Mouse (Mus musculus): Measurements from ENCODE around the gene Cabin1. TPM values are rescaled to one million over a fixed set of nuclear protein-coding genes. Genes with fewer than 3 reads are reported as not detected.

The Cabin1 gene
- polyA plus RNA-seq, 1 experiment from 2014 or later = 14.3 TPM

- Histone ChIP-seq H3K9ac (no peak overlapping the region), H3K27ac (replicated peaks) (no peak overlapping the region), H3K4me1 (replicated peaks) (peaks cover 25% of the 10 kb centered on the region; the same call in 1 of the 2 replicates), H3K36me3 (replicated peaks) (peaks cover 59% of the 10 kb centered on the region), H3K4me2 (no peak overlapping the region), H3K9me3 (replicated peaks) (no peaks in the 10 kb centered on the region), H3K4me3 (replicated peaks) (no peak overlapping the region), H3K27me3 (no peaks in the 10 kb centered on the region)
- 75% methylated on average over 6 of the region's 6 CpGs for WGBS (ENCODE audit: insufficient replicate concordance)
- no peak for ATAC-seq (ENCODE audit: insufficient read depth)
These were observed 84.9 kb downstream of the Cabin1 start for GRCm38 (mm10) chr10:75679204-75679603.

- peaks cover 56% of the 10 kb centered on the region for H3K36me3 ChIP-seq (replicated peaks)
These were observed 86.2 kb downstream of the Cabin1 start for GRCm38 (mm10) chr10:75677989-75678388.

GRCm38 (mm10) chr10:75677571-75677970, 86.6 kb downstream of the Cabin1 start:
- Histone ChIP-seq H3K27me3 (no peaks in the 10 kb centered on the region), H3K27ac (replicated peaks) (peak overlapping the region; percentile 51), H3K4me1 (replicated peaks) (peaks cover 25% of the 10 kb centered on the region; the same call in 1 of the 2 replicates), H3K9ac (no peak overlapping the region), H3K9me3 (replicated peaks) (no peaks in the 10 kb centered on the region), H3K4me2 (no peak overlapping the region), H3K4me3 (replicated peaks) (no peak overlapping the region), H3K36me3 (replicated peaks) (peaks cover 53% of the 10 kb centered on the region)
- ATAC-seq (ENCODE audit: insufficient read depth) = no peak
- 57% methylated on average over 2 of the region's 2 CpGs for WGBS (ENCODE audit: insufficient replicate concordance)

More at GRCm38 (mm10) chr10:75677989-75678388, 86.2 kb downstream of the Cabin1 start:
- Histone ChIP-seq H3K4me3 (replicated peaks) (no peak overlapping the region), H3K27me3 (no peaks in the 10 kb centered on the region), H3K4me2 (no peak overlapping the region), H3K9me3 (replicated peaks) (no peaks in the 10 kb centered on the region), H3K9ac (no peak overlapping the region), H3K27ac (replicated peaks) (0 out of 2 replicates have a peak overlapping the region, but pooled peaks have one; percentile 51), H3K4me1 (replicated peaks) (peaks cover 25% of the 10 kb centered on the region; the same call in 1 of the 2 replicates)
- no peak for ATAC-seq (ENCODE audit: insufficient read depth)
- 84% methylated on average over 5 of the region's 5 CpGs for WGBS (ENCODE audit: insufficient replicate concordance)

GRCm38 (mm10) chr10:75676819-75677565, 87.1 kb downstream of the Cabin1 start:
- Histone ChIP-seq H3K4me1 (replicated peaks) (peaks cover 25% of the 10 kb centered on the region; the same call in 1 of the 2 replicates), H3K4me2 (no peak overlapping the region), H3K4me3 (replicated peaks) (no peak overlapping the region), H3K9ac (no peak overlapping the region), H3K36me3 (replicated peaks) (peaks cover 54% of the 10 kb centered on the region), H3K27me3 (no peaks in the 10 kb centered on the region), H3K9me3 (replicated peaks) (no peaks in the 10 kb centered on the region), H3K27ac (replicated peaks) (peak overlapping the region; percentile 51)
- 74% methylated on average over 7 of the region's 7 CpGs for WGBS (ENCODE audit: insufficient replicate concordance)
- no peak for ATAC-seq (ENCODE audit: insufficient read depth)

- WGBS (ENCODE audit: insufficient replicate concordance) = 65% methylated on average over 2 of the region's 2 CpGs
- H3K9me3 ChIP-seq (replicated peaks) = no peaks in the 10 kb centered on the region
- H3K36me3 ChIP-seq (replicated peaks) = peaks cover 51% of the 10 kb centered on the region
- H3K4me1 ChIP-seq (replicated peaks) = peaks cover 25% of the 10 kb centered on the region; the same call in 1 of the 2 replicates
- H3K9ac ChIP-seq = no peak overlapping the region
- ATAC-seq (ENCODE audit: insufficient read depth) = no peak
- peak overlapping the region; percentile 48 for H3K27ac ChIP-seq (replicated peaks)
- H3K27me3 ChIP-seq = no peaks in the 10 kb centered on the region
- H3K4me2 ChIP-seq = no peak overlapping the region
- H3K4me3 ChIP-seq (replicated peaks) = no peak overlapping the region
These were observed 87.9 kb downstream of the Cabin1 start for GRCm38 (mm10) chr10:75676286-75676685.

GRCm38 (mm10) chr10:75675594-75675993, 88.5 kb downstream of the Cabin1 start:
- no peak for ATAC-seq (ENCODE audit: insufficient read depth)
- Histone ChIP-seq H3K9me3 (replicated peaks) (no peaks in the 10 kb centered on the region), H3K27ac (replicated peaks) (peak overlapping the region; percentile 48; the same call in 1 of the 2 replicates), H3K4me2 (no peak overlapping the region), H3K27me3 (no peaks in the 10 kb centered on the region), H3K36me3 (replicated peaks) (peaks cover 54% of the 10 kb centered on the region), H3K9ac (no peak overlapping the region), H3K4me3 (replicated peaks) (no peak overlapping the region), H3K4me1 (replicated peaks) (peaks cover 25% of the 10 kb centered on the region; the same call in 1 of the 2 replicates)
- WGBS (ENCODE audit: insufficient replicate concordance) = 77% methylated on average over 8 of the region's 8 CpGs

- no peak for ATAC-seq (ENCODE audit: insufficient read depth)
- Histone ChIP-seq H3K4me2 (no peak overlapping the region), H3K27me3 (peaks cover 34% of the 10 kb centered on the region), H3K36me3 (replicated peaks) (peaks cover 40% of the 10 kb centered on the region), H3K9ac (no peak overlapping the region), H3K9me3 (replicated peaks) (no peaks in the 10 kb centered on the region), H3K4me1 (replicated peaks) (peaks cover 28% of the 10 kb centered on the region), H3K27ac (replicated peaks) (no peak overlapping the region), H3K4me3 (replicated peaks) (no peak overlapping the region)
- WGBS (ENCODE audit: insufficient replicate concordance) = 91% methylated on average over 1 of the region's 1 CpGs
These were observed 94.2 kb downstream of the Cabin1 start for GRCm38 (mm10) chr10:75669936-75670335.

- WGBS (ENCODE audit: insufficient replicate concordance) = 1% methylated on average over 23 of the region's 23 CpGs
- Histone ChIP-seq H3K4me3 (replicated peaks) (peak overlapping the region; percentile 70), H3K36me3 (replicated peaks) (peaks cover 44% of the 10 kb centered on the region), H3K9me3 (replicated peaks) (no peaks in the 10 kb centered on the region), H3K9ac (peak overlapping the region; percentile 65), H3K27me3 (peaks cover 34% of the 10 kb centered on the region), H3K4me2 (peak overlapping the region; percentile 96), H3K4me1 (replicated peaks) (peaks cover 28% of the 10 kb centered on the region), H3K27ac (replicated peaks) (peak overlapping the region; percentile 55; the same call in 1 of the 2 replicates)
- peak; percentile 68 for ATAC-seq (ENCODE audit: insufficient read depth)
These were observed 96.2 kb downstream of the Cabin1 start for GRCm38 (mm10) chr10:75667911-75668270.

GRCm38 (mm10) chr10:75667115-75667910, 96.8 kb downstream of the Cabin1 start:
- peak; percentile 67 for ATAC-seq (ENCODE audit: insufficient read depth)
- Histone ChIP-seq H3K27ac (replicated peaks) (peak overlapping the region; percentile 55), H3K36me3 (replicated peaks) (peaks cover 47% of the 10 kb centered on the region)

GRCm38 (mm10) chr10:75666451-75667030, 97.6 kb downstream of the Cabin1 start:
- H3K4me2 ChIP-seq = peak overlapping the region; percentile 96
- no peaks in the 10 kb centered on the region for H3K9me3 ChIP-seq (replicated peaks)
- peak overlapping the region; percentile 65 for H3K9ac ChIP-seq
- peaks cover 50% of the 10 kb centered on the region for H3K36me3 ChIP-seq (replicated peaks)
- WGBS (ENCODE audit: insufficient replicate concordance) = 54% methylated on average over 4 of the region's 4 CpGs
- peaks cover 34% of the 10 kb centered on the region for H3K27me3 ChIP-seq
- no peak overlapping the region for H3K27ac ChIP-seq (replicated peaks)
- no peak for ATAC-seq (ENCODE audit: insufficient read depth)
- peak overlapping the region; percentile 70 for H3K4me3 ChIP-seq (replicated peaks)
- H3K4me1 ChIP-seq (replicated peaks) = peaks cover 28% of the 10 kb centered on the region

More at GRCm38 (mm10) chr10:75667115-75667910, 96.8 kb downstream of the Cabin1 start:
- Histone ChIP-seq H3K9me3 (replicated peaks) (no peaks in the 10 kb centered on the region), H3K27me3 (peaks cover 34% of the 10 kb centered on the region), H3K4me1 (replicated peaks) (peaks cover 28% of the 10 kb centered on the region), H3K4me3 (replicated peaks) (peak overlapping the region; percentile 70), H3K4me2 (peak overlapping the region; percentile 96), H3K9ac (peak overlapping the region; percentile 65)
- WGBS (ENCODE audit: insufficient replicate concordance) = 1% methylated on average over 63 of the region's 63 CpGs

Measured in liver, embryonic 15.5 days (tissue).